Mouse (Mus musculus): ENCODE results near the gene Plxnb2.

- no peak for TF ChIP-seq MAX (IDR thresholded peaks at IDR 0.05)
- TF ChIP-seq USF1 (IDR thresholded peaks at IDR 0.05; ENCODE audit: low read depth), result no peak
Observed at GRCm38 (mm10) chr15:89106976-89107375, 73.6 kb downstream of the Plxnb2 start.
